Mouse (Mus musculus): ENCODE measurements at regions not wholly inside any gene's neighbourhood (a gene's known extent, or its start where the extent isn't known, plus 50 kb on each side); places are given as distances from the start of the nearest gene placed in this dataset.
A peak's percentile ranks its signal among the peaks of the same experiment; 100 is the strongest.
"Not testable (repeated sequence)": the region's sequence is repeated elsewhere in the genome, so short reads cannot be mapped to it uniquely, and the experiment has no call there.

DNA sequence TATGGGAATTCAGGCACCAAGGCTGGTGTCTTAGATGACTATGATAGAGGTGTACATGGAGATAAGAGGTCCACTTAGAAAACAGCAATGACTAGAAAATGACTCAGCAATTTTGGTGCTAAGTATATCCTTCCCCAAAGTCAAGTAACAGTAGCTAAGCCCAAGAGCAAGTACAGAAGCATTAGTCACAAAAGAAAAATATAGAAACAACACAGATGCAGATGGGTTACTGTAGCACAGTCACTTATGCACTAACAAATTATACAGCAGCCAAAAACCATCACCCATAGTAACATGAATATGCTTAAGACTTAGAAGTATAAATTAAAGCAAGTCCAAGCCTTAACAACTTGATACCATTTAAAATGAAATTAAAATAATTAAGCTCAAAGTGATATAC is 378.5 kb upstream of the Meis2 start:
- DNase-seq (ENCODE audit: low spot score): no peak

GRCm38 (mm10) chr2:116440252-116440651 is 374.6 kb upstream of the Meis2 start:
- DNase-seq (ENCODE audit: low spot score): no peak

GRCm38 (mm10) chr2:116433481-116433880 is 367.8 kb upstream of the Meis2 start:
- no peak for DNase-seq (ENCODE audit: low spot score)

DNA sequence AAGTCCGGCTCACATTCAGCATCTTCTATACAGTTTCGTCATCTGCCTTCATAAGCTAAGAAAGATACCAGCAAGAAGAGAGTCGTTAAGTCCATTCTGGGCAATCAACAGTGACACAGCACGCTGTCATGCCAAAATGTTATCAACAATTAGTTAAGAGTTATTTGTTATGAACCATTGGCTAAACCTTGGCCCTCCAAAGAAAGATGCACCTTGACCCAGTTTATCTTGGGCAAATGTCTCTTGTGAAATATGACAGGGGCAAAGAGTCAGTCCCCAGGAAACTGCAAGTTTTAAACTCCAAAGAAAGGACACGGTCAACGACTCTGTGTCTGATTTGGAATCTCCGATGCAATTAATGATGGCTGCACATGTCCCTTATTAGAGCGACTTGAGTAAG is 358.5 kb upstream of the Meis2 start:
- no peak for DNase-seq (ENCODE audit: low spot score)

DNA sequence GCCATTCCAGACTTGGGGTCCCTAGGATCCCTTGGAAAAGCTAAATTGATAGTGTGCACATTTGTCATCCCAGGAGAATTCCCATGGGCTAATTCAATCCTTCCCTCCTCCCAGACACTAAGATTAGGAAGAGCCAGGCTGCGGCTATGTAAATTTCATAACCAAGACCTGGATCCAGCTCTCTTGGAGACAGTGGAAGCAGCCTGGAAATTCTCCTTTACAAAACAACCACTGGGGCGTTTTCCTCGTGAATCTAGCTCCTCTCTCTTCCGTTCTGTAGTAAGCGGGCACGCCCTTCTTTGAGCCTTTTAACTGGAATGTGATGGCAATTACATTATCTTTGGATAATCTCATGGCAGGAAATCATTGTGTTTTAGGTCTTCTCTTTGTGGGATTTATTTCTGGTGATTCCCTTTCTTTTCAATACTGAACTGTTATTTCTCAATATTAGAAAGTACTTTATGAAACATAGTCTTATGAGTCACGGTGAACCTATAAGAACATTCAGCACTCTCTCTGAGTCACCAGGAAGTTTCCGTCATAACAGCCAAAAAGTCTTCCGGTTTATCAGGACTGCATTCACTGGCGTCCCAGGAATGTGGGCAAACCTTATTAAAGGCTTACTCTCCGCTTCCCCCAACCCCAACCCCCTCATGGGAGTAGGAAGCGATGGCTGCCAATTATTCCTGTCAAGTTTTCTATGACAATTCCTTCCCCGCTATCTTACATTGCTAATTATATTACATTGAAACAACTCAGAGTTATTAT is 352.0 kb upstream of the Meis2 start:
- no peak for DNase-seq (ENCODE audit: low spot score)

DNA sequence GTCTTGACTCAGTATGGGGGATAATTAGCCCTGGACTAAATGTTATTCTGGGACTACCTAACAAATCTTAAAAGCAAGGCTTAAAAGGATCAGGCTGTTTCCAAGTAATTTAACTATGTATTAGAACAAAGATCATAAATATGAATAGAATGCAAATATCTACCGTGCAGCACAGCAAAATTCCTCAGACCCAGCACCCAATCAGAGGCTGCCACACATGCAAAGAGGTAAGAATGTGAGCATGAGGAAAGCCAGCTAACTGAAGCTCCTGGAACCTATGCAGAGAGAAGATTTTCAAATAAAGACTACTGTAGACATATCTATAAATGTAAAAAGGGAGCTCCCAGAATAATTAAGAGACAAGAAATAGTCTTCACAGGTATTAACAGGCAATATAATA is 350.1 kb upstream of the Meis2 start:
- no peak for DNase-seq (ENCODE audit: low spot score)

DNA sequence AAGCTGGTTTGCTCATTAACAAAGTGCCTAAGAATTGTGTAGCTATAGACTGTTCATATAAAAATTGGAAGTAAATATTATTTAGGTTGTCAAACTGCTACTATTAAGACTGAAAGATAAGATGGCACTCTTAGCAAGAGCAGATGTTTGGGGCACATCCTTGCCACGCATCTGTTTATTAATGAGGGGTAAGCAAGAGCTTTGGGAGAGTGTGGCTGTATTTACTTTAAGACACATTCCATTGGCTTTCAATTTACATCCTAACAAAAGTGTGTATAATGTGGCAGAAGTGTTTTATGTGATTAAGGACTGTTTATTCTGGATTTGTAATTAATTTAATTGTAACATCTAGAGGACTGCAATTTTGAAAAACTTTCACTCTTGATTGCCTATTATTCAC is 336.5 kb upstream of the Meis2 start:
- no peak for DNase-seq (ENCODE audit: low spot score)

DNA sequence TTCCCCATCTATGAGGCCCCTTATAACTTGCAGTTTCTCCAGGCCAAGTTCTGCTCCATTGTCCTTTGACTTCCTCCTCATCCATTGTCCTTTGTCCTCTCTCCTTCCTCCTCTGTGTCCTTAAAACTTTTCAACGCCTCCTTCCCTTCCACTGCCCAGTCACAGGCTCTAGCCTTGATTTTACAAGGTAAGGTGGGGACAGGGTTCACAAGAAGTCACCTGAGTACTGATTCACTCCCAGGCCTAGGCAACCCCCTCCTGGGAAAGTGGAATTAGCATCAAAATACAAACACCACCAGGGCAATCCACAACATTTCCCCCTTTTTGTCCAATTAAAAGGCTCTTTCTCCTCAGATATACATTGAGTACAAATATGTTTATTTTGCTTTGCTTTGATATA is 334.3 kb upstream of the Meis2 start:
- DNase-seq (ENCODE audit: low spot score): no peak

DNA sequence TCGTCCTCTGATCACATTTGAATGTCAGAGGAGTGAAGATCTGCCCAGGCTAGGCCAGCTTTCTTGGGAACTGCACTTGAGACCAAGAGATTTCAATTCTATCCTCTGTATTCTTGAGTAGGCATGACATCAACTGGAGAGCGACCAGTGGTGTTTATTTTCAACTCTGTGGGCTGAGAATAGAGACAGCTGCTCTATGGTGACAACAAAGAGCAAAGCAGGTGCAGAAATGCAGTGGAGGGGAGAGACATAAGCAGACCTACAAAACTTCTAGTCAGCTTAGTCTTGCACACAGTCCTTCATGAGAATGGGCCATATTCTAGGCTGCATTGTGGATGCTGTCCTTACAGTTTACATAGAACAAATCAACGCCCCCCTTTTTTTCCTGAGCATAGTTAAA is 303.2 kb upstream of the Meis2 start:
- no peak for DNase-seq (ENCODE audit: low spot score)

GRCm38 (mm10) chr2:116364136-116364535 is 298.5 kb upstream of the Meis2 start:
- no peak for DNase-seq (ENCODE audit: low spot score)

GRCm38 (mm10) chr2:116358145-116358544 is 292.5 kb upstream of the Meis2 start:
- DNase-seq (ENCODE audit: low spot score): no peak

GRCm38 (mm10) chr2:116348530-116348914 is 282.9 kb upstream of the Meis2 start:
- no peak for DNase-seq (ENCODE audit: low spot score)

DNA sequence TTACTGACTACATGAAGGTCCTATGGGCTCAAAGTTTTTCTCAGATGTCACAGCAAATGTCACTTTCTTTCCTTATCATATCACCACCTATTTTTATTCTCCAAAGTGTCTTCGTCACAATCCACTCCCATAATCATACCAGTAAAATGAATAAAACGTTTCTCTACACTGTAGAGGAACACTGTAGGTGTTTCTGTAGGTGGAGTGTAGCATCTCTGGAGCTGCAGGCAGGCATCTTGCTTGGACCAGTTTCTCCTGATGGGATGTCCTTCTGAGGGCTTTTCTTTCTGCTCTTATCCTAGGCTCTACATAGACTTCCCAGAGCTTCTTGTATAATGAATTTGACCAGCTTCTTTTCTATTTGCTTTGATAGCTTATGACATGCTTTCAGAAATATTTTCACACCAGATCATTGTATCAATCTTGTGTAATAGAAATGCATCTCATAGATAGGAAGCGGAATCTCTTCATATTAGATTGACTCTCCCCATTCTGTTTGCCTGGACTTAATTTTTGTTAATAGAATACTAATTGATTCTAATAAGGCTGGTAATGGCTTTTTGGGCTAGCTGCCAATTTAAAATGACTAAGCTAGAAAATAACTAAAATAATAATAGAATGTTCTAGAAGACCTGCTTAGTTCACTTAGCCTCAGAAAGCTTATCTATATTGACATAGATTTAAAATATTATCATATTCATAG is 282.3 kb upstream of the Meis2 start:
- DNase-seq (ENCODE audit: low spot score): no peak

GRCm38 (mm10) chr2:116331801-116332200 is 266.2 kb upstream of the Meis2 start:
- DNase-seq (ENCODE audit: low spot score): no peak

GRCm38 (mm10) chr2:116322039-116322770 is 256.6 kb upstream of the Meis2 start:
- DNase-seq (ENCODE audit: low spot score): no peak

- DNase-seq (ENCODE audit: low spot score): no peak
Observed at GRCm38 (mm10) chr2:116299551-116299950, 233.9 kb upstream of the Meis2 start.

GRCm38 (mm10) chr2:116289886-116290285 is 224.2 kb upstream of the Meis2 start:
- no peak for DNase-seq (ENCODE audit: low spot score)

DNA sequence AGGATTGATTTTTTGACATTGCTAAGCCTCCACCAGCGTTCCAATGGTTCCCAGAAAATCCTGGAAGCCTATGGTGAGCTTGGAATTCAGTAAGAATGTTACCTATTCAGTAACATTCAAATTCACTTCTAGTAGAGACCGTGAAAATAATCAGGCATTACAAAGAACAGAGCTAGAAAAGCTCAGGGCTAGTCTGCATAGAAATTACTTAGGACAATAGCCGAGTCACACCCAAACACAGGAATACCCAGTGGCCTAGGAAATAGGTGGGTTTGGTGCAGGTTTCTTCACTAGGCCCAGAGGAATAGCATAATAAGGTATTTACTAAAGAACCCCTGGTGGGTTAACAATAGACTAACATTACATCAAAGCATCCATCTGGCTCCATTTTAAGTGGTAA is 177.6 kb upstream of the Meis2 start:
- not testable (repeated sequence) for DNase-seq (ENCODE audit: low spot score)

DNA sequence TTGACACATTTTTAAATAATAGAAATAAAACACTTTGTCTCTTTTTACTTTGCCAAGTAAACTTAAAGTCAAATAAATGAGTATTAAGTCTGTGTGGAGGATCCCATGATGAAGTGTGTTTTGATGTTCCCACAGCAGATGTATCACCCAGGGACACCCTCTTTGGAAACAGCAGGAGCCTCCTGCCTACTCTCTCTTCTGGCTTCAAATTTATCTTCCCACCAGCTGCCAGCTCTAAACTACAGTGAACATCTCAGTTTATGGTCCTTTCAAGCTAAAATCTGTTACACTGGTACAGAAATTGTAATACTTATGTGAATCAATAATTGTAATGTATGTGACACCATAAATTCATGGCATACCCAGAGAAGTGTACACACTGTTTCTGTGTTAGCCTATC is 171.1 kb upstream of the Meis2 start:
- no peak for DNase-seq (ENCODE audit: low spot score)

GRCm38 (mm10) chr2:116232793-116233192 is 167.2 kb upstream of the Meis2 start:
- DNase-seq (ENCODE audit: low spot score): no peak

DNA sequence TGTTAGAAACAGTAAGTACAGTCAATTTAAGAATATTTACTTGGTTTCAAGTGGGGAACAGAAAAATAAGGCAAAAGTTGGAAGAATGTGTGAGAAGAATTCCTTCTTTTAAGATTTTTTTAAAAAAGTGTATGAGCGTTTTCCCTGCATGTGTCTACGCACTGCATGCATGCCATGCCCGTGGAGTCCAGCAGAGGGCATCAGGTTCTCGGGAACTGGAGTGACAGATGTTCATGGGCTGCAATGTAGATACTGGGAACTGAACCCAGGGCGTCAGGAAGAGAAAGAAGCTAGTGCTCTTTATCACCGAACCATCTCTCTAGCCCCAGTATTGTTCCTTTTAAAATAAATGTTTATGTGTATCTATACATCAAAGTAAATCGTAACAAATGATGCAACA is 150.8 kb upstream of the Meis2 start:
- peak; percentile 16 for DNase-seq (ENCODE audit: low spot score)

DNA sequence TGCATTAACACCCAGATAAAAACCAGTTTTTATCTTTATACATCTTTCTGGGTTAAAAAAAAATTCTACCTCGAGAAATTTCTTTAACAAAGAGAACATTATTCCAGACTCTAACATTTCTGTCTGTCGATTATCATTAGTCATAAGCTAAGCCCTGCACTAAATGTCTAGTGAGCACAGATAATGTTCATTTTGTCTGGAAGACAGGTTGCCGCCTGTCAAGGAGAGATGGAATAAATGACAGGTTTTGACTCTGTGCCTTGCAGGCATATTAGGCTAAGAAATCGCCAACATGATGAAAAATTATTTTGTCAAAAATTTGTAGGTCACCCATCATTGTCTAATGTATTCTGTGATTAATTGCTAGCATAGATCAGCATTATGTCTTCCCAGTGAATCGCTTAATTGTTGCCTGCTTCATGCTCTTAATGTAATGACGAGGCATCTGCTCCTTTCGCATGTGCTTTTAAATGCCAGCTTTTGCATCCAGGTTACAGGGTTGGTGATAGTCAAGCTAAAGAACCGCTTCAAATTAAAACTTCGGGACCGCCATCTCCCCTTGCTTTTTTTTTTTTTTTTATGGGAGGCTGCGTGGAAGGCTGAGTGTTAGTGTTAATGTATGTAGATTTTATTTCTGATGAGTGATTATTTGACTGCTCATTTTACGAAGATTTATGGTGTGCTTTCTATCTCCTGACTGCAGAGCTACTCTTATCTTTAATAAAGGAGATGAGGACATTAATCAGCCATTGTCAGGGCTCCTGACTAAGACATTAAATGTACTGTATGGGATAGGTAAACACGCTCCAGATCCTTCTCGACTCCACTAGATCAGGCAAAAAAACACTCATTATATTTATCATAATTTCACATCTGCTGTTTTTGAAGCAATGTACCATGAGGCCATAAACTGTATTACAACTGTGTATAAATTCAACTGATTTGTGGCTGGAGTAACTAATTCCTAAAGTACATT is 135.9 kb upstream of the Meis2 start:
- DNase-seq (ENCODE audit: low spot score): no peak
